Mouse (Mus musculus) MEL (cell line): ENCODE data around the gene BC035044. TPM values are rescaled to one million over a fixed set of nuclear protein-coding genes. Genes with fewer than 3 reads are reported as not detected.

Experiments
- DNase-seq: peaks from one replicate; pipeline ENCODE4 v3.0.0; 2011; ENCODE audit warnings: low read depth, low spot score
- H3K27ac ChIP-seq: 2 replicates; pipeline ENCODE4 v1.5.1; 2012; ENCODE audit warnings: low read depth, mild to moderate bottlenecking, control low read depth, low read length, moderate library complexity; ENCODE audit not compliant: control insufficient read depth
- H3K27me3 ChIP-seq, 2 experiments: fragments of 150-350 bp in 1 of 2; sonication (generic) in 1 of 2; 2 replicates each; pipeline ENCODE4 v1.6.1; 2012; ENCODE audit warnings: low read length in 2 of 2, mild to moderate bottlenecking in 2 of 2, improper control_type of control experiment in 1 of 2, moderate library complexity in 1 of 2; ENCODE audit not compliant: insufficient read depth in 2 of 2, control insufficient read depth in 1 of 2
- H3K36me3 ChIP-seq, 2 experiments: 2 replicates each; pipeline ENCODE4 v1.6.1; 2012 to 2014; ENCODE audit warnings: low read length in 2 of 2, improper control_type of control experiment in 1 of 2, inconsistent platforms in 1 of 2, mild to moderate bottlenecking in 1 of 2; ENCODE audit not compliant: insufficient read depth in 2 of 2, control insufficient read depth in 1 of 2
- H3K4me1 ChIP-seq, 2 experiments: fragments of 150-350 bp in 1 of 2; sonication (generic) in 1 of 2; 2 replicates each; pipeline ENCODE4 v1.6.1; 2012; ENCODE audit warnings: low read length in 2 of 2, improper control_type of control experiment in 1 of 2, mild to moderate bottlenecking in 1 of 2; ENCODE audit not compliant: insufficient read depth in 2 of 2, control insufficient read depth in 1 of 2
- H3K4me3 ChIP-seq, 2 experiments: fragments of 150-350 bp in 1 of 2; sonication (generic) in 1 of 2; 2 replicates each; pipeline ENCODE4 v1.5.1; 2012; ENCODE audit warnings: low read depth in 2 of 2, low read length in 2 of 2, mild to moderate bottlenecking in 2 of 2, moderate library complexity in 2 of 2, control low read depth in 1 of 2, improper control_type of control experiment in 1 of 2; ENCODE audit not compliant: control insufficient read depth in 1 of 2, insufficient read depth in 1 of 2
- H3K79me2 ChIP-seq: 2 replicates; pipeline ENCODE4 v1.6.1; 2012; ENCODE audit warnings: mild to moderate bottlenecking, low read length, moderate library complexity; ENCODE audit not compliant: control insufficient read depth, poor library complexity, insufficient read depth
- H3K9ac ChIP-seq: 2 replicates; pipeline ENCODE4 v1.6.1; 2012; ENCODE audit warnings: low read depth, mild to moderate bottlenecking, control low read depth, low read length, moderate library complexity; ENCODE audit not compliant: control insufficient read depth, poor library complexity, severe bottlenecking
- H3K9me3 ChIP-seq: fragments of 150-350 bp; sonication (generic); replicated peaks from 2 replicates; pipeline ENCODE4 v1.6.1; 2012; ENCODE audit warnings: mild to moderate bottlenecking, low read length, improper control_type of control experiment, moderate library complexity; ENCODE audit not compliant: insufficient read depth
- BHLHE40 ChIP-seq: IDR thresholded peaks from 2 replicates; pipeline ENCODE4 v1.6.1; 2012; ENCODE audit warnings: low read depth, mild to moderate bottlenecking, inconsistent platforms, low read length, improper control_type of control experiment, borderline replicate concordance
- CHD1 ChIP-seq: IDR thresholded peaks from 2 replicates; pipeline ENCODE4 v1.6.1; 2012; ENCODE audit warnings: low read depth, mild to moderate bottlenecking, inconsistent platforms, low read length, improper control_type of control experiment
- E2F4 ChIP-seq: IDR thresholded peaks from 2 replicates; pipeline ENCODE4 v1.6.1; 2011; ENCODE audit warnings: low read depth, low read length, improper control_type of control experiment, borderline replicate concordance
- EP300 ChIP-seq, 2 experiments: IDR thresholded peaks; 2 replicates each; pipeline ENCODE4 v1.6.1; 2011; ENCODE audit warnings: improper control_type of control experiment in 2 of 2, low read length in 2 of 2, low read depth in 1 of 2, mild to moderate bottlenecking in 1 of 2
- ETS1 ChIP-seq: IDR thresholded peaks from 2 replicates; pipeline ENCODE4 v1.6.1; 2012; ENCODE audit warnings: low read depth, mild to moderate bottlenecking, inconsistent platforms, low read length, improper control_type of control experiment, moderate library complexity
- GATA1 ChIP-seq: IDR thresholded peaks from 2 replicates; pipeline ENCODE4 v1.6.1; 2011; ENCODE audit warnings: low read depth, low read length, improper control_type of control experiment
- HCFC1 ChIP-seq: IDR thresholded peaks from 2 replicates; pipeline ENCODE4 v1.6.1; 2012; ENCODE audit warnings: low read depth, mild to moderate bottlenecking, inconsistent platforms, low read length, improper control_type of control experiment, moderate library complexity
- JUND ChIP-seq: IDR thresholded peaks from 2 replicates; pipeline ENCODE4 v1.6.1; 2011; ENCODE audit warnings: low read depth, mild to moderate bottlenecking, improper control_type of control experiment, low read length
- KAT2A ChIP-seq: conservative IDR thresholded peaks from 2 replicates; pipeline ENCODE4 v1.6.1; 2012; ENCODE audit warnings: low read depth, low read length, improper control_type of control experiment, inconsistent platforms
- MAFK ChIP-seq: IDR thresholded peaks from 2 replicates; pipeline ENCODE4 v1.6.1; 2011; ENCODE audit warnings: low read depth, mild to moderate bottlenecking, low read length, improper control_type of control experiment, borderline replicate concordance
- MAX ChIP-seq: IDR thresholded peaks from 2 replicates; pipeline ENCODE4 v1.6.1; 2011; ENCODE audit warnings: low read length, improper control_type of control experiment
- MAZ ChIP-seq: IDR thresholded peaks from 2 replicates; pipeline ENCODE4 v1.6.1; 2012; ENCODE audit warnings: low read depth, mild to moderate bottlenecking, inconsistent platforms, low read length, improper control_type of control experiment
- MEF2A ChIP-seq: IDR thresholded peaks from 2 replicates; pipeline ENCODE4 v1.6.1; 2014; ENCODE audit warnings: low read depth, mild to moderate bottlenecking, inconsistent platforms, low read length, improper control_type of control experiment; ENCODE audit not compliant: poor library complexity, insufficient replicate concordance, severe bottlenecking; ENCODE audit errors: extremely low read depth
- MXI1 ChIP-seq: IDR thresholded peaks from 2 replicates; pipeline ENCODE4 v1.6.1; 2011; ENCODE audit warnings: mild to moderate bottlenecking, low read depth, low read length, improper control_type of control experiment
- MYB ChIP-seq: IDR thresholded peaks from 2 replicates; pipeline ENCODE4 v1.6.1; 2011; ENCODE audit warnings: mild to moderate bottlenecking, low read depth, low read length, improper control_type of control experiment
- NELFE ChIP-seq: IDR thresholded peaks from 2 replicates; pipeline ENCODE4 v1.6.1; 2011; ENCODE audit warnings: low read depth, low read length, improper control_type of control experiment
- RAD21 ChIP-seq: IDR thresholded peaks from 2 replicates; pipeline ENCODE4 v1.6.1; 2011; ENCODE audit warnings: mild to moderate bottlenecking, low read depth, low read length, improper control_type of control experiment
- RCOR1 ChIP-seq: IDR thresholded peaks from 2 replicates; pipeline ENCODE4 v1.6.1; 2012; ENCODE audit warnings: low read depth, mild to moderate bottlenecking, inconsistent platforms, low read length, improper control_type of control experiment
- SIN3A ChIP-seq: IDR thresholded peaks from 2 replicates; pipeline ENCODE4 v1.6.1; 2012; ENCODE audit warnings: low read length, improper control_type of control experiment, inconsistent platforms
- TBP ChIP-seq: IDR thresholded peaks from 2 replicates; pipeline ENCODE4 v1.8.0; 2011; ENCODE audit warnings: low read depth, low read length, improper control_type of control experiment
- TCF12 ChIP-seq: IDR thresholded peaks from 2 replicates; pipeline ENCODE4 v1.6.1; 2014; ENCODE audit warnings: low read depth, mild to moderate bottlenecking, inconsistent platforms, low read length, improper control_type of control experiment, moderate library complexity
- UBTF ChIP-seq: IDR thresholded peaks from 2 replicates; pipeline ENCODE4 v1.6.1; 2012; ENCODE audit warnings: low read depth, mild to moderate bottlenecking, inconsistent platforms, low read length, improper control_type of control experiment, moderate library complexity, borderline replicate concordance; ENCODE audit not compliant: insufficient read depth
- USF1 ChIP-seq: IDR thresholded peaks from 2 replicates; pipeline ENCODE4 v1.6.1; 2014; ENCODE audit warnings: low read depth, mild to moderate bottlenecking, inconsistent platforms, low read length, improper control_type of control experiment, moderate library complexity
- USF2 ChIP-seq, 2 experiments: IDR thresholded peaks; 2 replicates each; pipeline ENCODE4 v1.6.1; 2011 to 2012; ENCODE audit warnings: improper control_type of control experiment in 2 of 2, low read length in 2 of 2, borderline replicate concordance in 1 of 2, inconsistent platforms in 1 of 2, low read depth in 1 of 2, mild to moderate bottlenecking in 1 of 2; ENCODE audit not compliant: insufficient read depth in 1 of 2
- ZC3H11A ChIP-seq: IDR thresholded peaks from 2 replicates; pipeline ENCODE4 v1.6.1; 2012; ENCODE audit warnings: low read depth, mild to moderate bottlenecking, inconsistent platforms, low read length, improper control_type of control experiment
- ZKSCAN1 ChIP-seq: IDR thresholded peaks from 2 replicates; pipeline ENCODE4 v1.6.1; 2012; ENCODE audit warnings: low read depth, mild to moderate bottlenecking, inconsistent platforms, low read length, improper control_type of control experiment, moderate library complexity
- ZMIZ1 ChIP-seq: IDR thresholded peaks from 2 replicates; pipeline ENCODE4 v1.6.1; 2012; ENCODE audit warnings: low read depth, mild to moderate bottlenecking, inconsistent platforms, low read length, improper control_type of control experiment, moderate library complexity
- ZNF384 ChIP-seq: IDR thresholded peaks from 2 replicates; pipeline ENCODE4 v1.6.1; 2012; ENCODE audit warnings: low read depth, mild to moderate bottlenecking, inconsistent platforms, low read length, improper control_type of control experiment
- polyA plus RNA-seq, 2 experiments: library from polyadenylated mRNA; stranded (reverse) in 1 of 2; unstranded in 1 of 2; fragments of >175 nt in 1 of 2; fragments of >200 nt in 1 of 2; gene quantifications; 2 replicates each; pipeline versions ENCODE4 v1.2.1 to v1.2.4; 2012; ENCODE audit warnings: low replicate concordance in 2 of 2, low read depth in 1 of 2; ENCODE audit not compliant: insufficient read length in 2 of 2, insufficient read depth in 1 of 2, missing spikeins in 1 of 2
- total RNA-seq: library from RNA; depleted of rRNA; stranded (reverse); fragments of 300-350 nt; gene quantifications from 2 replicates; pipeline ENCODE4 v1.2.3, GENCODE M21; 2012

The BC035044 gene
- total and polyA plus RNA-seq, 3 experiments: not detected

GRCm38 (mm10) chr6:128836191-128836954 is 54.6 kb downstream of the BC035044 start:
- Histone ChIP-seq H3K9ac (peak overlapping the region; percentile 69), H3K27ac (no peak overlapping the region), H3K4me3 (peak overlapping the region; percentile 72 to 86), H3K79me2 (no peaks in the 10 kb centered on the region; the same call in 1 of the 2 replicates), H3K27me3 (peaks cover 0 to 2% of the 10 kb centered on the region in 2 experiments; a peak in 1 of 4 replicates), H3K4me1 (peaks cover 0 to 8% of the 10 kb centered on the region in 2 experiments; a peak in 2 of 4 replicates), H3K36me3 (peaks cover 0 to 6% of the 10 kb centered on the region in 2 experiments; a peak in 2 of 4 replicates), H3K9me3 (no peaks in the 10 kb centered on the region)
- no peak for TF ChIP-seq MAZ
- no peak for TF ChIP-seq TBP
- 0 out of 2 replicates have a peak, but pooled peaks have one; percentile 9 for TF ChIP-seq MXI1
- TF ChIP-seq MYB: no peak
- TF ChIP-seq ETS1: no peak
- TF ChIP-seq SIN3A: peak; percentile 26; the same call in 1 of the 2 replicates
- no peak for TF ChIP-seq CHD1
- TF ChIP-seq ZNF384: peak; percentile 20; the same call in 1 of the 2 replicates
- TF ChIP-seq HCFC1: no peak
- DNase-seq: peak; percentile 41

GRCm38 (mm10) chr6:128835571-128835970 is 55.4 kb downstream of the BC035044 start:
- DNase-seq: peak; percentile 44
- H3K27ac ChIP-seq: no peak overlapping the region
- peaks cover 0 to 2% of the 10 kb centered on the region in 2 experiments; a peak in 1 of 4 replicates for H3K27me3 ChIP-seq
- no peaks in the 10 kb centered on the region for H3K9me3 ChIP-seq
- peak; percentile 81 for TF ChIP-seq GATA1
- no peak for TF ChIP-seq BHLHE40
- peak; percentile 28; the same call in 1 of the 2 replicates for TF ChIP-seq TCF12
- TF ChIP-seq MAZ: no peak
- peak; percentile 35; the same call in 1 of the 2 replicates for TF ChIP-seq SIN3A
- TF ChIP-seq ETS1: peak; percentile 78
- TF ChIP-seq MEF2A: no peak
- no peak for TF ChIP-seq JUND
- peak; percentile 40; the same call in 1 of the 2 replicates for TF ChIP-seq USF1
- TF ChIP-seq KAT2A: no peak
- TF ChIP-seq MXI1: peak; percentile 51; the same call in 1 of the 2 replicates
- peak in 1 of 2 experiments; percentile 12; a peak in 1 of 4 replicates for TF ChIP-seq EP300 (IDR thresholded peaks at IDR 0.05; ENCODE audit: low read depth in 1 of 2, low read length in 2 of 2)
- TF ChIP-seq MAFK: peak; percentile 98
- no peak for TF ChIP-seq HCFC1
- TF ChIP-seq ZMIZ1: no peak
- TF ChIP-seq UBTF: no peak
- no peak for TF ChIP-seq MAX
- TF ChIP-seq NELFE: no peak
- TF ChIP-seq E2F4: no peak
- TF ChIP-seq USF2 (IDR thresholded peaks at IDR 0.05; ENCODE audit: borderline replicate concordance in 1 of 2, insufficient read depth in 1 of 2, low read depth in 1 of 2, low read length in 2 of 2): no peak
- TF ChIP-seq RCOR1: peak; percentile 49; the same call in 1 of the 2 replicates
- no peak for TF ChIP-seq ZKSCAN1
- no peak for TF ChIP-seq RAD21
- no peak for TF ChIP-seq ZC3H11A
- H3K4me1 ChIP-seq: peaks cover 0 to 8% of the 10 kb centered on the region in 2 experiments; a peak in 2 of 4 replicates
- no peaks in the 10 kb centered on the region; the same call in 1 of the 2 replicates for H3K79me2 ChIP-seq
- peak overlapping the region; percentile 27 to 72 for H3K4me3 ChIP-seq
- 0 out of 2 replicates have a peak overlapping the region, but pooled peaks have one; percentile 30 for H3K9ac ChIP-seq
- peaks cover 0 to 6% of the 10 kb centered on the region in 2 experiments; a peak in 2 of 4 replicates for H3K36me3 ChIP-seq
